Mouse (Mus musculus): ENCODE data around the gene Gria4. TPM values are rescaled to one million over a fixed set of nuclear protein-coding genes. Genes with fewer than 3 reads are reported as not detected.
"Not testable (repeated sequence)": the region's sequence is repeated elsewhere in the genome, so short reads cannot be mapped to it uniquely, and the experiment has no call there.

Gria4 gene
- total RNA-seq, 2 experiments from 2014 or later = 0.86 to 1.0 TPM

DNA sequence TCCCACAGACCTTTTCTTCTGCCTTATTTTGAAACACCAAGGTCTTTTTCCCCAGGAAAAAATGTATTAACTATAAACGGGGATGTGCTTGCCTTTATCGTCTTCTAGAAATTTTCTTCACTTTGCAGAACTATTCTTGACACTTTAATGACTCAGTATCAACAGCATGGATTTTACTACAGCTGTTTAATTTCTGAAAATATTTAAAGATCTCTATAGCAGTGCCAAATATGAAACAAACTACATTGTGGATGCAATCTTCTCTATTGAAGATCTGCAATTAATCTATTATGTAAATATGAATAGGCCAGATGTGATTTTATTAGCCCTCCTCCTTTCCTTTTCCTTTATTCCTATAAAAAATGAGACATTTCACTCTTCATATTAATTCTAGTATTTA, 194.2 kb downstream of the Gria4 start:
- no peak for DNase-seq (ENCODE audit: low spot score in 2 of 2)

DNA sequence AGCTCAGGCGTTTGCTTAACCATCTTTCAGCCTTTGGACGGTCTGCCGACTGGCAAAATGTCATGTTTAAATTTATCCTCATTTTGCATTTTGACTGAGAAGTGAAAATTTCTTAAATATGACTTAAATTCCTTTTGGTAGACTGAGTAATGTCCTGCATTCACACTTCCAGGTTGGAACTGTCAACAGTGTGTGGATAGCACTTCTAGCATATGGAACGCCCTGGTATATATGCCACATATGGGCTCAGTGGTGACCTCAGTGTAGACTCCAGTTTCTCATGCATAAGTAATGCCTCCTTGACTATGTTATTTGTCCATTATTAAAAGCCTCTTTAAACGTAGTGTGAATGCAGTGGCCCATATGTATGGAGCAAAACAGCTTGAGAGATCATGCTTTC, 222.4 kb downstream of the Gria4 start:
- DNase-seq (ENCODE audit: low spot score in 2 of 2) = no peak

DNA sequence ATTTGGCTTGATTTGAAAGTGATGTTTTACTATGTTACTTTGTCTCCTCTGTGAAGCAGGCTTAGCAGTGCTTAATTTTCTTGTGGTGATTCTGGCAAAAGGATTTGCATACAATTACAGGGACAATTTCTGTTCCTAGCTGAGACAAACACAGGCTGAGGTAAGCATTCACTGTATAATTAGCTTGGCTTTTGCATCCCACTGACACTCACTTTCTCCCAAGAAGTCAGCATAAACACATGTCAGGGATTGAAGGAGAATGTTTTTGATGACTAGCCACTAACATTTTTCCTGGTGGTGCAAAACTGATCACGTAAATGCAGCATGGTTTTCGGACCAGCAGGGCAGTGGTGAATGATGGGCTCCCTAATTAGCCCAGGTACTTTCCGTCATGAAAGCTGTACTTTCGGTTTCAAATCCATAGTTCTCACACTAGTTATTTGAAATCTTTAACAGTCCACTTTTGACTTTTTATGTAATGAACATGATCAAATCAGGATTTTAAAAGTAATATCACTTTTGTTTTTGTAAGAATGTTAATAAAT, 240.5 kb downstream of the Gria4 start:
- no peak for DNase-seq (ENCODE audit: low spot score in 2 of 2)

DNA sequence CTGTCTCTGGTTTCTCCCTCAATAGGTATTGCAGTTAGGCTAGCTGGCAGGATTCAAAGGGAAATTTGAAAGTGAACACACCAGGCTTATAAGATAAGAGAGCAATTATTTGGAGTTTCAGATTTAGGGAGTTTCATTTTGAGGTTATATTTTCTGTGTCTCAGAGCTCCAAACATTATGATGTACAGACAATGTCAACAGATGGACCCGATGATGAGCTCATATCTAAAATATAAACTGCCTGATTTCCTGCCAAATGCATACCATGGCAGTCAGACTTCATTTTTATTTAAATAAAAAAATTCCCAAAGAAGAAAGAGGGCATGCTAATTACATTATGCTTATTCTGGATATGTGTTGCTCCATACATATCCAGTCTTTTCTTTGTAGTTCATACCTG, 256.8 kb downstream of the Gria4 start:
- no peak for DNase-seq (ENCODE audit: low spot score in 2 of 2)

DNA sequence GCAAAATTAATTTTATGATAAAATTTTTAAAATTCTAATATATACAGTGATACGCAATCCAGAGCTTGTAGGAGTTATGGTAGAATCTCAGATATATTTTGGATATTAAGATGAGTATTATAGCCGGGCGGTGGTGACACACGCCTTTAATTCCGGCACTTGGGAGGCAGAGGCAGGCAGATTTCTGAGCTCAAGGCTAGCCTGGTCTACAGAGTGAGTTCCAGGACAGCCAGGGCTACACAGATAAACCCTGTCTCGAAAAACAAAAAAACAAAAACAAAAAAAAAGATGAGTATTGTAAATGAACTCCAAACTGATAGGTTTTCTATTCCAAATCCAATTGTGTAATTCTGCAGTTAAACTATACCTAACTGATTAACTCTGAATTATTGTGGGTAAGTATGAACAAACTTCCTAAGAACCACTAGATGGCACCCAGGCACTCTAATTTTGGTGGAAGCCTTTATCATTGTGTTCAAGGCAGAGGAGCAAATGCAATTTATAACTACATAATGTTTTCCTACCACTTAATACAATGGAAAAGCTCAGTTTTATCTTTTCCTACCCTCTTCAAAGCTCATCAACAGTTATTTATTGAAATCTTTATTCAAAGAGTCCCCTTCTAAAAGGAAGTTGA, 259.4 kb downstream of the Gria4 start:
- DNase-seq (ENCODE audit: low spot score in 2 of 2) = no peak

DNA sequence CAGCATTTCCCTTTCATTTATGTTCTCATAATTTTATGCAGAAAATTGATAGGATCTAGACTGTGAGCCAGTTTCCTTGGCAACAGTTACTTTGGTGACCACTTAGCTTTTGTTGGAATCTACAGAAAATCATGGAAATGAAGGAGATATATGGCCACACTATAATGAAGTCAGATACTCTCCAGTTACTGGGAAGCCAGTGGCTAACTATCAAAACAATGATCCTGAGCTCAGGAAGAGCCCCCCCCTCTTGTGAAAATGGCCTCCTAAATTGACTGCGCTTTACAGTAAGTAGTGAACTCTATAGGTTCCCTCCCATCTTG, 281.5 kb downstream of the Gria4 start:
- DNase-seq (ENCODE audit: low spot score in 2 of 2) = no peak

DNA sequence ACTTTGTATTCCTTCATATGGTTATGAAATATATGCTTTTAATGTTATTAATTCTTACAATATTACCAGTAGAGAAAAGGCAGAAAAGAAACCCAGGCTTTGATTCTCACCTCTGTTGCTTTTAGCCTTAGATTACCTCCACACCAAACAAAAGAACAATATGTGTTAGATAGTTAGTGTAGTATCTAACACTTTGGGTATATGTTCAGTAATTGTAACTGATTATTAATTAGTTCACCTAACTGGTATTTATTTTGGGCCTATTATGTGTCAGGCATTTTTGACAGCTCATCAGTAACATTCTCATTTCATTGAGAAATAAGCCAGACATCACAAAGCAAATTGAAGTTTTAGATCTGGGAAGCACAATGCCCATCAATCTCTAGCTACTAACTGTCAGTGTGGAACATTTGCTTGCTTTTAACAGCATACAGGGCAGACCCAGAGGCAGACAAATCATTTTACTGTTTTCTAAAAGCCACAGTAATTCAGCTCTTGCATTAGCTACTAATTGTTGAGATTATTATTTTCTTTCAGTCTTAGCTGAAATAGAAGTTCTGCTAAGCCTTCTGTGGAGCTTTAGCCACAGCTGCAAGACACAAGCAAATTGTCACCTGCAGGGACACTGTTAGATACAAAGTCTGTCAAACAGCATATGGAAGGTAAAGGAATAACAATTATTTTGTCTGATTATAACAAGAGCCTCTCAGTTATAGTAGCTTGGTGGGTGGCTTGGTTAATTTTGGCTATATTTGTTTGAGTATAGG, 282.1 kb downstream of the Gria4 start:
- no peak for DNase-seq (ENCODE audit: low spot score in 2 of 2)

DNA sequence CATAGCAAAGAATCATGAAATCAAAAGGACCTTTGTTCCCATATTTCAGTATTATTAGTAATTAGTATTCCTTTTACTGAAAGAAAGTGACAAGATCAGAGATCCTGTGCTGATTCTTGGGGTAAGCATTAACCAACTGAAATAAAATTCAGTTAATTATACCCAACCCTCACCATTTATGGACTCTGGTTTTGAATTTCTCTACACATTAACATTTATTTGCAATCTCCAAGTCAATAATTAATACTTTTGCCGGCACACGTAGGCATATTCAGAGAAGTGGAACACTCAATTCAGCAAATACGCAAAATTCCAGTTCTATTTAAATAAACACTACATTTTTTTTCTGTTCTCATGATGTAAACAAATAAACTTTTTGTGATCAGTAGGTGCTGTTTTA, 289.9 kb downstream of the Gria4 start:
- DNase-seq (ENCODE audit: low spot score in 2 of 2) = no peak

DNA sequence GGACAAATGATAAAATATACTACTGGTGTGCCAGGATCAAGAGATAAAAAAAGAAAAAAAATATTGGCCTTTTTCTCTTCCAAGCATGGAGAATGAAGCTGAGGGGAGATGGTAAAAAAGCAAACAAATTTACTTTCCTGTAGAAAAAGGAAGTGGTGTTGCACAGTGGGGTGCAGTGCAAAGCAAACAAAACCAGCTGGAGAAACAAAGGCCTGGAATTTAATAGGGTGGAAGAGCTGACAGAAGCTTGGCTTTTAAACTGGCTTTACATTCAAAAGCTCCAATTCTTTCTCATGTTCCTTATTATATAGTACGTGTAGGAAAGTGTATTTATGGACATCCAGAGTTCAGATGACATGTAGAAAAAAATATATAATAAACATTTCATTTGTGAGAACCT, 290.9 kb downstream of the Gria4 start:
- no peak for DNase-seq (ENCODE audit: low spot score in 2 of 2)

DNA sequence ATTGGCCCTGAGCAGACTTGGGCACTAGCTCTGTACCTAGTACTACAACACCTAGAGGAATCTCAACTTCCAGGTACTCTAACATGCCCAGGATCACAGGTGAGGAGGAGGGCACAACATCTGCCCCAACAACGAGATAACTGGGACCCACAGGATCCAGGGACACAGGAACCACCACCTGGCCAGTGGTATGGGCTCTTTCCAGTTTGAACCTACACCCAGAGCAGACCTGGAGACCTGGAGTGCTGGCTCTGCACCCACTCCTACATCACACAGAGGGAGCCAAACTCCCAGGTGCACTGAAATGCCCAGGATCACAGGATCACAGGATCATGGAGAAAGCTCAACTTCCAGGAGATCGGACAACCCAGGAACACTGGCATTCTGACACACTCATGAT, 309.6 kb downstream of the Gria4 start:
- DNase-seq (ENCODE audit: low spot score in 2 of 2) = no peak

DNA sequence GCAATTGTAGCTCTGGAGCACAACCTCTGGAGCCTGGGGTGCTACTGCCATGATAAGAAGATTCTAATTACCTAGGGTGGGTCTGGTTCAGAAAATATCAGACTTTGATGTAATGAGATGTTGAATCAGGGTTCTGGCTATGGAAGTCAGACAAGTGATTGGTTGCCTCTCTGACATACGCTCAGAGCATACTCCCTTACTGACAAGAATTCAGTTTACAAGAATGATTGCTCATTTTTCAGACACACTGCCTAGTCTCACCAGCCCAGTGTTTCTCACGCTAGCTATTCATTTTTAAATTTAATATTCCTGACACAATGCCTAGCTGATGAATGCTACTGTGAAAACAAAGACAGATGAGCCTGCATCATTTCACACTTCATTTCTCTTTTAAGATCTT, 311.5 kb downstream of the Gria4 start:
- DNase-seq (ENCODE audit: low spot score in 2 of 2) = no peak

DNA sequence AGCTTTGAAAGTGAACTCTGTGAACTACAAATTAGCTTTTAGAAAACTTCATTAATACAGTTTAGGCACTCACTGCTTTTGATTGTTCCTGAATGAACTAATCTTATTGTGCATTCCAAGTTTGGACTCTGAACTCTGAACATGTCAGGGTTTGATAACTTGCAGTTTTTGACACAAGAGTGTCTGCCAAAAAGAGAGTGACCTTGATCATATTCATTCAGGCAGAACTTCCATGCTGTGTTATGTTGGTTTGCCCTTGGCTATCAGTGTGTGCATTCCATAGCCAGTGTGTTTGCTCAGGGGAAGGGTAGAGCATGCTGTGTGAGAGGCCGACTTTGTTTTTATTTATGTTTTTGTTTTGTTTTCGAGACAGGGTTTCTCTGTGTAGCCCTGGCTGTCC, 325.2 kb downstream of the Gria4 start:
- DNase-seq (ENCODE audit: low spot score in 2 of 2) = no peak

DNA sequence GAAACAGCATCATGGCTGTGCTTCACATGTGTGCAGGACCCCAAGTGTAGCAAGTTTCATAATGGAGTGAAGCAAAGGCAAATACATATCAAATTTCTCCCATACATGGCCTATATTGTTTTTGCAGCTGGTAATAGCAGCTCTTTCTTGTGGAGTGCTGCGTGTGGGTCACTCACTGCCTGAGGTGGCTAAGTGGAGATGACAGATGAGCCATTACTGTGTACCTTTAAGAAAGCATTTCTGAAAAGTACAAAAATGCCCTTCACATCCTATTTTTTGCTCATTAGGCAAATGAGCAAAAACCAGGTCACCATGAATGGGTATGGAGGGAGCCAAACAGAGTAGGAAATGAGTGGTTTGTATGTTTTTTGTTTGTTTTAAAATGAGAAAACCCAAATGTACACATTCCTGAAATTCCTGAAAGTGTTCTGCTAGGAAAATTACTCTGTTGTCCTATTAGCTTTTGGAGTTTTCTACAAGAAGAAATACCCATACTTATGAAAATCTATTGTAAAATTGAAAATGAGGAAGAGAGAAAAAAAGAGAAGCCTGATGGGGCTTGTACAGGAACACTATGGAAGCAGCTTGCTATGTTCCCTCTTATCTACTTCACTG, 336.5 kb downstream of the Gria4 start:
- no peak for DNase-seq (ENCODE audit: low spot score in 2 of 2)

DNA sequence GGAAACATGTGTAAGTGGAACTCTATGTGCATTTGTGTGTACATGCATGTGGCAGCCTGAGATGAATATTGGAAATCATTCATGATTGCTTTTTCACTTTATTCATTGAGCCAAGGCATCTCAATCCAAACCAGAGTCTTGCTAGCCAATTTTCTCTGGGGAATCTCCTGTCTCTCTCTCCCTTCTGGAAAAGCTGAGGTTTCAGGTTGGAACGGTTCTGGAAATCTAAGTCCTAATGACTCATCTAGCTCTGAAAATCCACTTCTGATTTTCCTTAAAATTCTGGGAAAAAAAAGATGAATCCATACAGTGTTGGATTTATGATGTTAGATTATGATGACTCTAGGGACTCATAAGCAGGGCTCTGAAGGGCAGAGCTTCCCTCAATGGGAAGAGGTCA, 337.8 kb downstream of the Gria4 start:
- DNase-seq (ENCODE audit: low spot score in 2 of 2) = no peak

DNA sequence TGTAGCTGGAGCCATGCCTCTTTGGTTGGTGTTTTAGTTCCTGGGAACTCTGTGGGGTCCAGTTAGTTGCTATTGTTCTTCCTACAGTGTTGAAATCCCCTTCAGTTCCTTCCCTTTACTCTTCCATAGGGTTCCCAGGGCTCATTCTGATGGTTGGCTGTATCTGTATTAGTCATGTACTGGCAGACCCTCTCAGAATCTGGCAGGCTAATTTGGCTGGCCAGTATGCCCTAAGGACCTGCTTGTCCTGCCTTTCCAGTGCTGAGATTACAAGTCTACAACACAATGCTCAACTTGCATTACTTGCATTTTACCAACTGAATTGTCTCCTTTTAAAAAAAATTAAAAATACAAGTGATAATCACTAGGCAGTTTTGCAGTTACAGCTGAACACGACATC, 338.4 kb downstream of the Gria4 start:
- peak; percentile 17 to 18 for DNase-seq (ENCODE audit: low spot score in 2 of 2)

DNA sequence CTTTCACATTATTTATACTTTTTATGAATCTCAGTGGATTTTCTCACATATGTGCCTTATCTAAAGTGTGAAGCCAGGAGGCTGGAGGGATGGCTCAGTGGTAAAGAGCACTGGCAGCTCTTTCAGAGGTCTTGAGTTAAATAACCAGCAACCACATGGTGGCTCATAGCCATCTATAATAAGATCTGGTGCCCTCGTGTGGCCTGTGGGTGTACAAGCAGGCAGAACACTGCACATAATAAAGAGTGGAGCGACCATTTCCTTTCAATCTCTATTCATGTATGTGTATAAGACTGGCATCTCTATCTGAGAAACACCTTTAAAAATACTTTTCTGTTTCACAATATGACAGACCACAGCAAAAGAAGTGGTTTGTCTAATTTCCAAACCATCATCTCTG, 353.1 kb downstream of the Gria4 start:
- DNase-seq (ENCODE audit: low spot score in 2 of 2) = peak in 1 of 2 experiments; percentile 17

DNA sequence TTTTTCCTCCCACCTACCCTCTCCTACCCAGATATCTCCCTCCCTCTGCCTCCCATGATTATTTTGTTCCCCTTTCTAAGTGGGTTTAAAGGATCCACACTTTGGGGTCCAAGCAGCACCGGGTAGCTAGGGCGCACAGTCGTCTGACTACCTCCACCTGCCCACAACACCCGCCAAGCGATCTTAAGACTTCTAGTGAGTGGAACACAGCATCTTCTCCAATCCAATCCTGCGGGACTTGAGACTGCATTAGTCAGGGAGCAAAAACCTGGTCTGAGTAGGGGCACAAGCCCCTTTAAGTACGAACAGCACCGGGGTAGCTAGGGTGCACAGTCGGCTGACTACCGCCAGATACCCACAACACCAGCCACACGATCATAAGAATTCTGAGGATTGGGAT, 395.2 kb downstream of the Gria4 start:
- DNase-seq (ENCODE audit: low spot score in 2 of 2) = not testable (repeated sequence)

DNA sequence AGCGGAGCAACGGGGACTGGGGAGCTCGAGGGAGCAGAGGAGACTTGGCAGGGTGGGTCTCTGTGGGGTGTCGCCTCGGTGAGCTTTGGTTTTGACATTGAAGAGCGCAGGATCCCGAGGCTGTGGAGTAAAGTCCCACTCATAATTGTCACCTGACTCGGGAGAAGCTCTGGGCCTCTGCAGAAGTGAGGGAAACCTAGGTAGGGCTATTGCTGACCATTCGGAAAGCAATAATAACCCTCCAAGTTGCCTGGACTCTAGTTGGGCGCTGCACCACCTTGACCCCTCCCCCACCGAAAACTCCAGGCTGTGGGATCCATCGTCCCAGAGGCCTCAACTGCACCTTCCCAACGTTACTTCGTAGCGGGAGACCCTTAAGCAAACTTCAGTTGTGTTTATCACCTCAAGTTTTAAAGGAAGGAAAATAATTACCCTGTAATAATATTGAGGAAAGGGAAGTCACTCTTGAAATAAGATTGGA, 419.4 kb downstream of the Gria4 start:
- no peak for DNase-seq (ENCODE audit: low spot score in 2 of 2)

DNA sequence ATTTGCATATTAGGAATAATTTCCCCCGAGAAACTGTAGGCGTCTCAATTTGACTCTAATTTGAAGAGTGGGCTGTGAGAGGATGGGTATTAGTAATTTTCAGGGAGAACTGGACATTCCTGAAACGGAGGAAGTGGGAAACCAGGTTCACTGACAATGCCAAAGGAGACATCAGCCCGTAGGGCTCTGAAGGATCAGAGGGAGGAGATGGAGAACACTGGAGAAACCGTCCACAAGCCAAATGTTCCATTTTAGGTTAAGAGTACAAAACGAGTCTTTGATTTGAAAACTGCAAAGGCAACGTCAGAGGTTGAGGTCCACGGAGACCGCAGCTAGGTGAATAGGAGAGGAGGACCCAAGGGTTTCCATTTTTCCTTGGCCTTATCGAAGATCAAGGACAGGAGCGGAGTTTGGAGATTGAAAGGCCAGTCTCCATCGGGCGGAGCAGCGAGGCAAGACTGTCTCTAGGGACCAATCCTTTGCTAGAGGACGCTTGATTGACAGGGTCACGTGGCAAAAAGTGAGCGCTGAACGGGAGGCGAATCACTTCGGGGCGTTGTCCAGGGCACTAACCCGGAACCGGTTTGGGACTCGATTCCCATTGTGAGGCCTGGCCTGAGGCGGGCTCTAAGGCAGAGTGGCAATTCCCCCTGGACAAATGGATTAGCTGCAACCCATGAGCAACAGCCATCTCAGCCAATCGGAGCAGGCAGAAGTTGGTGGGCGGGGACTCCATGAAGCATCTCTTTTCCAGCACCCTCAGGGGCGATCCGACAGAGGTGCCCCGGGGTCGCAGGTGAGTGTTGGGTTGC, 420.0 kb downstream of the Gria4 start, which contains the start of gene Msantd4:
Msantd4 (plus strand) TSS at position 735 of the 812 bp plus-strand sequence.
- DNase-seq (ENCODE audit: low spot score in 2 of 2) = peak; percentile 81 to 95
